Mouse (Mus musculus) cortical plate, adult 2 months (tissue): Measurements from ENCODE around the gene Mtrf1l.

ENCODE experiments used
- CTCF ChIP-seq: fragments of 200-500 bp; IDR thresholded peaks from 2 replicates; pipeline ENCODE4 v1.5.1; 2011; ENCODE audit warnings: mild to moderate bottlenecking, control low read depth, low read length; ENCODE audit not compliant: insufficient read depth; ENCODE audit errors: extremely low read depth
- POLR2A ChIP-seq: fragments of 200-500 bp; IDR thresholded peaks from 2 replicates; pipeline ENCODE4 v1.6.1; 2011; ENCODE audit warnings: mild to moderate bottlenecking, low read length, control low read depth; ENCODE audit not compliant: insufficient read depth; ENCODE audit errors: extremely low read depth

GRCm38 (mm10) chr10:5805243-5805730, 18.4 kb downstream of the Mtrf1l start, which contains the start of gene Fbxo5:
- TF ChIP-seq CTCF, result no peak
- TF ChIP-seq POLR2A, result no peak
